ENCODE assay signal across 17 mouse cellular contexts in the genomic region with DNA sequence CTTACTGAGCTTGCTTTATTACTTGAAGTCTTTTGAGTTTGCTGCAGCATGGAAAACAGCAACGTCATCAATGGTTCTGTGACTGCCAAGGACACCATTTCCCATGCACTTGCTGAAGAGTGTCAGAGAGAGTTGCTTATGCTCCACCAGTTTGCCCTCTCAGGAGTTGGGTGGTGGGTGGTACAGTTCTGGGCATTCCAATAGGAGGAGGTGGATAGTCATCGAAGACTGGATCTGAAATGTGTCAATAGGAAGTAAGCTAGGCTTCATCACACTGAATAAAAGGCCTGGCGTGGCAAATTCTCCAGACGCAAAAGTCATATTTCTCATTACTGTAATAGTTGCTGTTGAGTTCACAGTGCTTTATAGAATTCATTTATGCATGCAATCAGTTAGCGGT.
"Had no signal": no experiment of that assay in that cellular context is flagged by ENCODE, and none has a peak within 500 bp of the region (broad histone marks: within the 10 kb centered on the region; RNA-seq: fewer than 3 reads in every experiment).

No protein-coding gene starts in this region.

- H3K9me3 ChIP-seq: midbrain, embryonic 13.5 days; neural tube, embryonic 13.5 days had no signal

- H3K4me2 ChIP-seq: lung, embryonic 14.5 days; midbrain, embryonic 11.5 days; midbrain, embryonic 13.5 days; neural tube, embryonic 13.5 days; neural tube, embryonic 15.5 days had no signal

- H3K9ac ChIP-seq: lung, embryonic 14.5 days; midbrain, embryonic 13.5 days; neural tube, embryonic 13.5 days; neural tube, embryonic 15.5 days had no signal

- DNase-seq: lung, adult 18-20 months; lung, embryonic 14.5 days; lung, postnatal 10 days; lung, postnatal 4 days; retina, postnatal 1 day; right cerebral cortex, adult 18-20 months; right cerebral cortex, postnatal 25 days; right cerebral cortex, postnatal 4 days; spleen, adult 18-20 months; thymus, adult 18-20 months; thymus, postnatal 14 days; thymus, postnatal 36 days had no signal

- ATAC-seq: midbrain, embryonic 13.5 days had no signal

- H3K4me3 ChIP-seq: midbrain, embryonic 13.5 days; myocyte; neural tube, embryonic 13.5 days; neural tube, embryonic 15.5 days had no signal

- H3K27ac ChIP-seq: midbrain, embryonic 13.5 days; neural tube, embryonic 13.5 days; neural tube, embryonic 15.5 days had no signal

- H3K27me3 ChIP-seq: midbrain, embryonic 13.5 days had no signal

- H3K36me3 ChIP-seq: midbrain, embryonic 13.5 days; neural tube, embryonic 13.5 days; neural tube, embryonic 15.5 days had no signal
